In the genomic region with DNA sequence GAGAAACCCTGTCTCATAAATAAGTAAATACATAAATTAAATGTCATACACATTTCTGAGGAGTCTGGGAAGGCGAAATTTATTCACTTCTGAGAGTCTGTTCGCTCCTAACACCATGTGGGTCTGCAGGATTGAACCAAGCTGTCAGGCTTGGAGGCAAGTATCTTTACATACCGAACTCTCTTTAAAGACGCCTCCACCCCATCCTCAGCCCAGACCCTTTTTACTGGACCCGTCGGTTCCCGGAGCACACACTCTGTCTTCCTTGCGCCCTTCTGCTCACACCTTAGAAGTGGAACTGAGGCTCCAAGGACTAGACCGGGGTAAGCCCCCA, we compare ENCODE assay signal across 8 mouse cellular contexts. TPM values are rescaled to one million over a fixed set of nuclear protein-coding genes. Genes with fewer than 3 reads are reported as not detected.
DNase-seq lines count a peak whose midpoint lies in the region; ATAC-seq and TF ChIP-seq lines count a peak whose summit lies in the region.

No protein-coding gene starts in this region.

- H3K36me3 ChIP-seq in heart, embryonic 10.5 days: peaks cover 16% of the 10 kb centered on the region
- peaks cover 14% of the 10 kb centered on the region for H3K36me3 ChIP-seq in C2C12 (ENCODE audit: control insufficient read depth, insufficient read depth)
- peaks cover 14% of the 10 kb centered on the region for H3K36me3 ChIP-seq in forebrain, embryonic 12.5 days (replicated peaks)
- H3K36me3 ChIP-seq in liver, embryonic 12.5 days: peaks cover 23% of the 10 kb centered on the region

- 2% methylated on average over 9 of the region's 9 CpGs for WGBS in heart, embryonic 10.5 days
- 1% methylated on average over 9 of the region's 9 CpGs for WGBS in forebrain, embryonic 12.5 days
- WGBS in liver, embryonic 12.5 days (ENCODE audit: insufficient replicate concordance): 2% methylated on average over 9 of the region's 9 CpGs

- H3K4me3 ChIP-seq in heart, embryonic 10.5 days: peak overlapping the region; percentile 99
- peak overlapping the region; percentile 99 for H3K4me3 ChIP-seq in C2C12 (ENCODE audit: insufficient read depth, poor library complexity, severe bottlenecking)
- H3K4me3 ChIP-seq in forebrain, embryonic 12.5 days (replicated peaks): peak overlapping the region; percentile 91
- H3K4me3 ChIP-seq in liver, embryonic 12.5 days: peak overlapping the region; percentile 84

- H3K9ac ChIP-seq in forebrain, embryonic 12.5 days: peak overlapping the region; percentile 78
- peak overlapping the region; percentile 83 for H3K9ac ChIP-seq in liver, embryonic 12.5 days

- no peak for TF ChIP-seq CTCF in C2C12 (IDR thresholded peaks at IDR 0.05; ENCODE audit: control insufficient read depth, insufficient read depth, insufficient read length)

- peak overlapping the region; percentile 65 for H3K4me2 ChIP-seq in forebrain, embryonic 12.5 days
- peak overlapping the region; percentile 82 for H3K4me2 ChIP-seq in liver, embryonic 12.5 days

- H3K27me3 ChIP-seq in heart, embryonic 10.5 days (ENCODE audit: insufficient read depth, poor library complexity, severe bottlenecking): no peaks in the 10 kb centered on the region
- peaks cover 9% of the 10 kb centered on the region for H3K27me3 ChIP-seq in C2C12 (ENCODE audit: control insufficient read depth, insufficient read depth, insufficient read length)
- H3K27me3 ChIP-seq in forebrain, embryonic 12.5 days: no peaks in the 10 kb centered on the region
- no peaks in the 10 kb centered on the region for H3K27me3 ChIP-seq in liver, embryonic 12.5 days (replicated peaks)

- peaks cover 40% of the 10 kb centered on the region for H3K79me2 ChIP-seq in C2C12 (ENCODE audit: control insufficient read depth, insufficient read depth)

- no peaks in the 10 kb centered on the region for H3K9me3 ChIP-seq in heart, embryonic 10.5 days
- no peaks in the 10 kb centered on the region for H3K9me3 ChIP-seq in forebrain, embryonic 12.5 days
- no peaks in the 10 kb centered on the region for H3K9me3 ChIP-seq in liver, embryonic 12.5 days (replicated peaks)

- peak overlapping the region; percentile 98 for H3K27ac ChIP-seq in heart, embryonic 10.5 days
- H3K27ac ChIP-seq in forebrain, embryonic 12.5 days: peak overlapping the region; percentile 86
- peak overlapping the region; percentile 95 for H3K27ac ChIP-seq in liver, embryonic 12.5 days

- no peak; the same call in 1 of the 2 replicates for ATAC-seq in forebrain, embryonic 12.5 days (ENCODE audit: low FRiP score)
- ATAC-seq in liver, embryonic 12.5 days: peak; percentile 48

- DNase-seq in heart, embryonic 10.5 days (ENCODE audit: low spot score): no peak
- no peak for DNase-seq in heart, adult 18-20 months
- no peak for DNase-seq in urinary bladder, postnatal 10 days (ENCODE audit: low spot score)
- DNase-seq in thymus, postnatal 36 days: no peak
- no peak for DNase-seq in thymus, adult 18-20 months

- peaks cover 22% of the 10 kb centered on the region for H3K79me3 ChIP-seq in C2C12 (ENCODE audit: low read depth)

- peak overlapping the region; percentile 99 for H3ac ChIP-seq in C2C12 (ENCODE audit: control insufficient read depth, insufficient read length, low read depth)

- peaks cover 7% of the 10 kb centered on the region for H3K4me1 ChIP-seq in heart, embryonic 10.5 days
- H3K4me1 ChIP-seq in forebrain, embryonic 12.5 days: peaks cover 15% of the 10 kb centered on the region
- H3K4me1 ChIP-seq in liver, embryonic 12.5 days: peaks cover 39% of the 10 kb centered on the region

TF ChIP-seq in C2C12, 6 proteins besides CTCF, POLR2A, EP300 and RAD21:
- TF ChIP-seq FOSL1 (IDR thresholded peaks at IDR 0.05; ENCODE audit: insufficient read depth, low read length, poor library complexity, severe bottlenecking) (no peak), MAX (IDR thresholded peaks at IDR 0.05) (no peak), MYOG (IDR thresholded peaks at IDR 0.05; ENCODE audit: control insufficient read depth, extremely low read depth, insufficient read length) (no peak), CEBPB (IDR thresholded peaks at IDR 0.05; ENCODE audit: low read depth) (no peak), USF1 (IDR thresholded peaks at IDR 0.05; ENCODE audit: low read depth) (no peak), MYOD1 (IDR thresholded peaks at IDR 0.05; ENCODE audit: control insufficient read depth, insufficient read length, low read depth) (no peak)

RNA-seq across cellular contexts. Expression of a gene that starts 0.3 kb away (rescaled TPM):
- 122 and 132 TPM in 2 replicates for polyA plus RNA-seq in heart, embryonic 10.5 days (2016; fragmentation: Nextera tagmentation; extraction: Ambion mirVana)
- 100 to 1,000 TPM; 299 to 313 TPM for total RNA-seq in heart, adult 18-20 months (2021)
- 123 TPM for polyA plus RNA-seq in C2C12 (2012; fragmentation: generic; extraction: Trizol)
- polyA plus RNA-seq in forebrain, embryonic 12.5 days (2016; fragmentation: Nextera tagmentation; extraction: Ambion mirVana): 94.9 and 95.9 TPM in 2 replicates
- 110 and 112 TPM in 2 replicates for polyA plus RNA-seq in liver, embryonic 12.5 days (2016; fragmentation: Nextera tagmentation; extraction: Ambion mirVana)

RNA-seq across cellular contexts. Expression of a gene that starts 24.1 kb away (rescaled TPM):
- 0.51 and 0.68 TPM in 2 replicates for polyA plus RNA-seq in heart, embryonic 10.5 days (2016; fragmentation: Nextera tagmentation; extraction: Ambion mirVana)
- total RNA-seq in heart, adult 18-20 months (2021): 1 to 10 TPM; 2.6 to 8.8 TPM
- not detected for polyA plus RNA-seq in C2C12 (2012; fragmentation: generic; extraction: Trizol)
- 2.1 and 3.0 TPM in 2 replicates for polyA plus RNA-seq in forebrain, embryonic 12.5 days (2016; fragmentation: Nextera tagmentation; extraction: Ambion mirVana)
- polyA plus RNA-seq in liver, embryonic 12.5 days (2016; fragmentation: Nextera tagmentation; extraction: Ambion mirVana): 1.4 and 1.5 TPM in 2 replicates

RNA-seq across cellular contexts. Expression of a gene that starts 40.2 kb away (rescaled TPM):
- 12.8 and 17.6 TPM in 2 replicates for polyA plus RNA-seq in heart, embryonic 10.5 days (2016; fragmentation: Nextera tagmentation; extraction: Ambion mirVana)
- total RNA-seq in heart, adult 18-20 months (2021): 100 to 1,000 TPM in 1 of 2 experiments, 10 to 100 TPM in 1; 89.9 to 103 TPM
- 103 TPM for polyA plus RNA-seq in C2C12 (2012; fragmentation: generic; extraction: Trizol)
- polyA plus RNA-seq in forebrain, embryonic 12.5 days (2016; fragmentation: Nextera tagmentation; extraction: Ambion mirVana): 2.0 and 2.4 TPM in 2 replicates
- 7.5 and 10.0 TPM in 2 replicates for polyA plus RNA-seq in liver, embryonic 12.5 days (2016; fragmentation: Nextera tagmentation; extraction: Ambion mirVana)
